Mouse (Mus musculus) liver, embryonic 14.5 days (tissue): ENCODE measurements around the gene Mprip.

Experiments
- CTCF ChIP-seq: IDR thresholded peaks from 2 replicates; pipeline ENCODE4 v1.5.1; 2016; ENCODE audit warnings: antibody characterized with exemption, low read depth, control low read depth
- EP300 ChIP-seq: IDR thresholded peaks from 2 replicates; pipeline ENCODE4 v1.6.1; 2016; ENCODE audit warnings: antibody characterized with exemption, low read depth

DNA sequence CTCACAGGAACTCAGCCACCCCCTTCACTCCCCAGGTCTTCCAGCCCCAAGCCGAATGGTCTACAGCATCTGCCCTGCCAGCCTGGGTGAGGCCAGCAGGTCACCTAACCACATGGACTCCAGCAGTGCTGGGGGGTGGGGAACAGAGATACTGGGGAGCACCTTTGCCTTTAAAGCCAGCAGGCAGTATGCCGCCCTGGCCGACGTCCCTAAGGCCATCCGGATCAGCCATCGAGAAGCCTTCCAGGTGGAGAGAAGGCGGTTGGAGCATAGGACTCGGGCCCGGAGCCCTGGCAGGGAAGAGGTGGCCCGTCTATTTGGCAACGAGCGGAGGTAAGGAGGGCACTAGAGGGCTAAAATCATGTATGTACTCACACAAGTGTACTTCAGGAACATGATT is 76.1 kb downstream of the Mprip start:
- TF ChIP-seq CTCF = no peak
- TF ChIP-seq EP300 = no peak
